In the genomic region with DNA sequence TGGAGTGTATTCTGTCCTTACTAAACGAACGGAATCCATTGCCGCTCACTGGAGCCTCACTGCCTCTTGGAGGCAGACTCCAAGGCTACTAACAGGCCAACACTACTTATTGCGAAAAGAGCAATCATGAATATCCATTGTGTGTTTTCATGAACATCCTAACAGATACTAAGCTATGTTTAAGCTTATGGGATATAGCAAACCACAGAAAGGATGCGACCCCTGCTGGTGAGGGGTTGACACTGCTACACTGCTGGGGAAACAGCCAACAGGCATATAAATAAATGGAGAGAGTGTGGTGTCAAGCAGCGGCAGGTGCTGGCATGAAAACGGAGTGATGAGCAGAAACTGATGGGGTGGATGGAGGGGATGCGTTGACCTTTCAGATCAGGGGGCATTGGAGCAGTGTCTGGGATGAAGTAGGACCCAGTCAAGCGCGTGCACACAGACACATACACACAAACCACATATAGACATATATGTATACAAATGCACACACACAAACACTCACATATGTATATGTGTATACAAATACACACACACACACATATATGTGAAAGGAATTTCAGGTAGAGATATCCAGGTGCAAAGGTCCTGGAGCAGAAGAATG, we compare ENCODE assay signal across 8 mouse cellular contexts. TPM values are rescaled to one million over a fixed set of nuclear protein-coding genes. Genes with fewer than 3 reads are reported as not detected.
A peak's percentile ranks its signal among the peaks of the same experiment; 100 is the strongest.
DNase-seq lines count a peak whose midpoint lies in the region; ATAC-seq and TF ChIP-seq lines count a peak whose summit lies in the region.

No protein-coding gene starts in this region.

- H3K27ac ChIP-seq in intestine, embryonic 14.5 days (ENCODE audit: low read depth): no peak overlapping the region
- no peak overlapping the region for H3K27ac ChIP-seq in limb, embryonic 12.5 days
- H3K27ac ChIP-seq in thymus, adult 2 months (ENCODE audit: control insufficient read depth, insufficient read depth, low read length): no peak overlapping the region

- H3K36me3 ChIP-seq in intestine, embryonic 14.5 days (ENCODE audit: control insufficient read depth, insufficient read depth, low read length): 0 out of 2 replicates have a peak, but pooled peaks cover 3% of the 10 kb centered on the region
- H3K36me3 ChIP-seq in limb, embryonic 12.5 days: no peaks in the 10 kb centered on the region
- no peaks in the 10 kb centered on the region for H3K36me3 ChIP-seq in myocyte (ENCODE audit: control insufficient read depth, insufficient read depth)
- 0 out of 2 replicates have a peak, but pooled peaks cover 1% of the 10 kb centered on the region for H3K36me3 ChIP-seq in thymus, adult 2 months (ENCODE audit: control insufficient read depth, insufficient read depth, low read length)

- ATAC-seq in intestine, embryonic 14.5 days (replicated peaks; ENCODE audit: low FRiP score, low TSS enrichment, low read depth): no peak
- peak; percentile 43; the same call in 1 of the 2 replicates for ATAC-seq in limb, embryonic 12.5 days (ENCODE audit: insufficient number of reproducible peaks, insufficient read depth, low FRiP score, low TSS enrichment, low read depth)

- H3K79me2 ChIP-seq in myocyte (ENCODE audit: control insufficient read depth, insufficient read depth): peaks cover 3% of the 10 kb centered on the region

- H3ac ChIP-seq in myocyte (ENCODE audit: control insufficient read depth, insufficient read length): no peak overlapping the region

- peak; percentile 89 for DNase-seq in 416B (ENCODE audit: low read depth)
- DNase-seq in NIH3T3 (ENCODE audit: low read depth): peak; percentile 93
- peak; percentile 34 for DNase-seq in cerebellum, adult 8-10 months
- peak; percentile 69 for DNase-seq in gastrocnemius, adult 18-20 months (ENCODE audit: low spot score)
- peak; percentile 87 for DNase-seq in intestine, embryonic 14.5 days (ENCODE audit: low spot score)
- peak; percentile 66 for DNase-seq in thymus, adult 2 months

- WGBS in intestine, embryonic 14.5 days: 58% methylated on average over 10 of the region's 10 CpGs
- 61% methylated on average over 10 of the region's 10 CpGs for WGBS in limb, embryonic 12.5 days
- WGBS in thymus, adult 2 months: 72% methylated on average over 10 of the region's 10 CpGs

- H3K4me3 ChIP-seq in intestine, embryonic 14.5 days (ENCODE audit: low read depth, low read length): no peak overlapping the region
- no peak overlapping the region for H3K4me3 ChIP-seq in limb, embryonic 12.5 days (replicated peaks)
- peak overlapping the region; percentile 34 for H3K4me3 ChIP-seq in myocyte
- H3K4me3 ChIP-seq in thymus, adult 2 months (ENCODE audit: control insufficient read depth, insufficient read depth, low read length): no peak overlapping the region

- H3K4me2 ChIP-seq in intestine, embryonic 14.5 days (ENCODE audit: low read length): no peak overlapping the region
- H3K4me2 ChIP-seq in limb, embryonic 12.5 days: no peak overlapping the region
- peak overlapping the region; percentile 77 for H3K4me2 ChIP-seq in myocyte (ENCODE audit: low read depth)

- no peak for TF ChIP-seq POLR2A in myocyte (IDR thresholded peaks at IDR 0.05; ENCODE audit: insufficient read length, low read depth)
- no peak for TF ChIP-seq POLR2A in thymus, adult 2 months (IDR thresholded peaks at IDR 0.05; ENCODE audit: control insufficient read depth, extremely low read depth, insufficient read depth, low read length, poor library complexity)

- peak; percentile 44; the same call in 1 of the 2 replicates for TF ChIP-seq CTCF in thymus, adult 2 months (IDR thresholded peaks at IDR 0.05; ENCODE audit: borderline replicate concordance, control insufficient read depth, extremely low read depth, insufficient read depth, low read length, poor library complexity)

- no peak overlapping the region for H3K9ac ChIP-seq in intestine, embryonic 14.5 days (ENCODE audit: low read length)
- H3K9ac ChIP-seq in limb, embryonic 12.5 days (replicated peaks): no peak overlapping the region

- peaks cover 7% of the 10 kb centered on the region; the same call in 1 of the 2 replicates for H3K4me1 ChIP-seq in intestine, embryonic 14.5 days (replicated peaks; ENCODE audit: control insufficient read depth, insufficient read depth, low read length)
- H3K4me1 ChIP-seq in limb, embryonic 12.5 days (replicated peaks): peaks cover 16% of the 10 kb centered on the region
- H3K4me1 ChIP-seq in thymus, adult 2 months (replicated peaks; ENCODE audit: control insufficient read depth, insufficient read depth, low read length): peaks cover 4% of the 10 kb centered on the region; the same call in 1 of the 2 replicates

- no peaks in the 10 kb centered on the region for H3K9me3 ChIP-seq in intestine, embryonic 14.5 days (ENCODE audit: control insufficient read depth, low read length)
- H3K9me3 ChIP-seq in limb, embryonic 12.5 days: no peaks in the 10 kb centered on the region

- H3K27me3 ChIP-seq in intestine, embryonic 14.5 days (replicated peaks; ENCODE audit: control insufficient read depth, insufficient read depth, low read length): no peaks in the 10 kb centered on the region
- no peaks in the 10 kb centered on the region for H3K27me3 ChIP-seq in limb, embryonic 12.5 days
- H3K27me3 ChIP-seq in myocyte (ENCODE audit: control insufficient read depth, insufficient read depth, insufficient read length): no peaks in the 10 kb centered on the region
- H3K27me3 ChIP-seq in thymus, adult 2 months (ENCODE audit: control insufficient read depth, insufficient read depth, low read length): no peaks in the 10 kb centered on the region

TF ChIP-seq in myocyte, 11 proteins besides CTCF, POLR2A, EP300 and RAD21:
- TF ChIP-seq MAX (IDR thresholded peaks at IDR 0.05; ENCODE audit: low read depth): no peak
- TF ChIP-seq USF1 (IDR thresholded peaks at IDR 0.05; ENCODE audit: low read depth): no peak
- TF ChIP-seq POLR2AphosphoS2 (IDR thresholded peaks at IDR 0.05; ENCODE audit: insufficient read length, low read depth): no peak
- no peak for TF ChIP-seq SRF (IDR thresholded peaks at IDR 0.05; ENCODE audit: control insufficient read depth, insufficient read length, low read depth)
- peak in 1 of 3 experiments; percentile 9 for TF ChIP-seq MYOD1 (IDR thresholded peaks at IDR 0.05; ENCODE audit: control insufficient read depth in 1 of 3, insufficient read length in 2 of 3, low read depth in 2 of 3)
- TF ChIP-seq MYOG (IDR thresholded peaks at IDR 0.05; ENCODE audit: control insufficient read depth in 1 of 3, insufficient read depth in 1 of 3, insufficient read length in 2 of 3, low read depth in 2 of 3): no peak

RNA-seq across cellular contexts. Expression of gene Aox1, which starts 1.5 kb away (rescaled TPM):
- 10 to 100 TPM in 1 of 2 experiments, 1 to 10 TPM in 1; 7.9 to 10.8 TPM for total RNA-seq in gastrocnemius, adult 18-20 months (2021)
- 0.05 and 0.13 TPM in 2 replicates for polyA plus RNA-seq in intestine, embryonic 14.5 days (2014; fragmentation: Nextera tagmentation; extraction: Ambion mirVana)
- 0.10 and 0.17 TPM in 2 replicates for polyA plus RNA-seq in limb, embryonic 12.5 days (2016; fragmentation: Nextera tagmentation; extraction: Ambion mirVana)
- polyA plus RNA-seq in myocyte (2012; fragmentation: generic; extraction: Trizol): 2.4 TPM
- polyA plus RNA-seq in thymus, adult 2 months (2012; rRNA removed): 2.1 and 2.4 TPM in 2 replicates

RNA-seq across cellular contexts. Expression of gene Kctd18, which starts 12.5 kb away (rescaled TPM):
- total RNA-seq in gastrocnemius, adult 18-20 months (2021): 1 to 10 TPM; 4.7 to 5.6 TPM
- polyA plus RNA-seq in intestine, embryonic 14.5 days (2014; fragmentation: Nextera tagmentation; extraction: Ambion mirVana): 12.9 and 14.2 TPM in 2 replicates
- polyA plus RNA-seq in limb, embryonic 12.5 days (2016; fragmentation: Nextera tagmentation; extraction: Ambion mirVana): 22.9 and 24.4 TPM in 2 replicates
- 4.5 TPM for polyA plus RNA-seq in myocyte (2012; fragmentation: generic; extraction: Trizol)
- 17.7 and 18.1 TPM in 2 replicates for polyA plus RNA-seq in thymus, adult 2 months (2012; rRNA removed)

RNA-seq across cellular contexts. Expression of gene Sgo2a, which starts 35.5 kb away (rescaled TPM):
- total RNA-seq in gastrocnemius, adult 18-20 months (2021): under 1 TPM; 0.27 to 0.31 TPM
- polyA plus RNA-seq in intestine, embryonic 14.5 days (2014; fragmentation: Nextera tagmentation; extraction: Ambion mirVana): 16.5 and 18.1 TPM in 2 replicates
- polyA plus RNA-seq in limb, embryonic 12.5 days (2016; fragmentation: Nextera tagmentation; extraction: Ambion mirVana): 24.4 and 24.5 TPM in 2 replicates
- polyA plus RNA-seq in myocyte (2012; fragmentation: generic; extraction: Trizol): 1.6 TPM
- 3.6 and 4.9 TPM in 2 replicates for polyA plus RNA-seq in thymus, adult 2 months (2012; rRNA removed)

Comparison
In these comparisons a context has a peak if more than half of its experiments do, and no peak if none do; other contexts are left out.
1. DNase-seq: peak in every context shown above with its lines; median percentile 93 in NIH3T3; 89 in 416B; 87 in intestine, embryonic 14.5 days; 69 in gastrocnemius, adult 18-20 months; 66 in thymus, adult 2 months; 34 in cerebellum, adult 8-10 months.